Mouse (Mus musculus): ENCODE data around the gene Maip1.

GRCm38 (mm10) chr1:57375276-57375675, 30.9 kb upstream of the Maip1 start:
- TF ChIP-seq POLR2A (IDR thresholded peaks at IDR 0.05; ENCODE audit: insufficient read length, low read depth) (no peak), POLR2AphosphoS2 (IDR thresholded peaks at IDR 0.05; ENCODE audit: insufficient read length, low read depth) (no peak)
